Mouse (Mus musculus): ENCODE measurements around the gene Stk33. TPM values are rescaled to one million over a fixed set of nuclear protein-coding genes. Genes with fewer than 3 reads are reported as not detected.

The Stk33 gene
- 5.8 and 7.0 TPM in 2 replicates for polyA plus RNA-seq (2015; fragmentation: Nextera tagmentation; extraction: Ambion mirVana)

- no peaks in the 10 kb centered on the region for H3K36me3 ChIP-seq
- peak within 1 kb of the TSS; percentile 48 for H3K4me3 ChIP-seq
- peak; percentile 87 for ATAC-seq (replicated peaks)
- H3K9me3 ChIP-seq: no peaks in the 10 kb centered on the region
- peak within 1 kb of the TSS; percentile 60 for H3K9ac ChIP-seq (replicated peaks)
- H3K27ac ChIP-seq (replicated peaks): peak within 1 kb of the TSS; percentile 62
- under 1% methylated on average over 62 of the region's 62 CpGs for WGBS
- H3K27me3 ChIP-seq: no peaks in the 10 kb centered on the region; the same call in 1 of the 2 replicates
- peaks cover 18% of the 10 kb centered on the region for H3K4me1 ChIP-seq
- peak within 1 kb of the TSS; percentile 67 for H3K4me2 ChIP-seq (replicated peaks)
Measured at GRCm38 (mm10) chr7:109438781-109439591, at the start of gene Stk33. Gene Stk33, minus strand, starts transcription at chr7:109439081.

GRCm38 (mm10) chr7:109484221-109484620 lies 45.3 kb upstream of the Stk33 start:
- Histone ChIP-seq H3K9me3 (no peaks in the 10 kb centered on the region), H3K27ac (replicated peaks) (no peak overlapping the region), H3K4me1 (peaks cover 3% of the 10 kb centered on the region; the same call in 1 of the 2 replicates), H3K4me3 (no peak overlapping the region), H3K9ac (replicated peaks) (no peak overlapping the region), H3K4me2 (replicated peaks) (no peak overlapping the region), H3K36me3 (no peaks in the 10 kb centered on the region), H3K27me3 (no peaks in the 10 kb centered on the region)
- ATAC-seq (replicated peaks): no peak
- 70% methylated on average over 5 of the region's 5 CpGs for WGBS

- H3K9me3 ChIP-seq: no peaks in the 10 kb centered on the region
- H3K27ac ChIP-seq (replicated peaks): no peak overlapping the region
- no peaks in the 10 kb centered on the region for H3K36me3 ChIP-seq
- H3K9ac ChIP-seq (replicated peaks): no peak overlapping the region
- peaks cover 3% of the 10 kb centered on the region; the same call in 1 of the 2 replicates for H3K4me1 ChIP-seq
- no peaks in the 10 kb centered on the region for H3K27me3 ChIP-seq
- no peak for ATAC-seq (replicated peaks)
- H3K4me2 ChIP-seq (replicated peaks): no peak overlapping the region
- no peak overlapping the region for H3K4me3 ChIP-seq
- WGBS: 21% methylated on average over 7 of the region's 7 CpGs
Measured at GRCm38 (mm10) chr7:109480765-109481197, 41.9 kb upstream of the Stk33 start.

- Histone ChIP-seq H3K27ac (replicated peaks) (no peak overlapping the region), H3K36me3 (no peaks in the 10 kb centered on the region), H3K27me3 (no peaks in the 10 kb centered on the region), H3K4me2 (replicated peaks) (no peak overlapping the region), H3K4me1 (peaks cover 3% of the 10 kb centered on the region; the same call in 1 of the 2 replicates), H3K4me3 (no peak overlapping the region), H3K9me3 (no peaks in the 10 kb centered on the region), H3K9ac (replicated peaks) (no peak overlapping the region)
- no peak for ATAC-seq (replicated peaks)
- WGBS: 80% methylated on average over 3 of the region's 3 CpGs
Measured at GRCm38 (mm10) chr7:109477926-109478325, 39.0 kb upstream of the Stk33 start.

GRCm38 (mm10) chr7:109470700-109471099 lies 31.8 kb upstream of the Stk33 start:
- Histone ChIP-seq H3K4me2 (replicated peaks) (no peak overlapping the region), H3K36me3 (no peaks in the 10 kb centered on the region), H3K27me3 (no peaks in the 10 kb centered on the region), H3K9ac (replicated peaks) (no peak overlapping the region), H3K4me3 (no peak overlapping the region), H3K4me1 (no peaks in the 10 kb centered on the region), H3K27ac (replicated peaks) (no peak overlapping the region), H3K9me3 (no peaks in the 10 kb centered on the region)
- 74% methylated on average over 4 of the region's 4 CpGs for WGBS
- ATAC-seq (replicated peaks): no peak

GRCm38 (mm10) chr7:109468262-109468701 lies 29.4 kb upstream of the Stk33 start:
- no peak overlapping the region for H3K4me2 ChIP-seq (replicated peaks)
- no peak overlapping the region for H3K4me3 ChIP-seq
- H3K27ac ChIP-seq (replicated peaks): no peak overlapping the region
- H3K36me3 ChIP-seq: no peaks in the 10 kb centered on the region
- H3K4me1 ChIP-seq: no peaks in the 10 kb centered on the region
- no peaks in the 10 kb centered on the region for H3K9me3 ChIP-seq
- ATAC-seq (replicated peaks): no peak
- no peak overlapping the region for H3K9ac ChIP-seq (replicated peaks)
- H3K27me3 ChIP-seq: no peaks in the 10 kb centered on the region
- 43% methylated on average over 6 of the region's 6 CpGs for WGBS

GRCm38 (mm10) chr7:109467591-109467990 lies 28.7 kb upstream of the Stk33 start:
- H3K27ac ChIP-seq (replicated peaks): no peak overlapping the region
- 41% methylated on average over 2 of the region's 2 CpGs for WGBS
- no peaks in the 10 kb centered on the region for H3K9me3 ChIP-seq
- no peak overlapping the region for H3K9ac ChIP-seq (replicated peaks)
- no peak overlapping the region for H3K4me3 ChIP-seq
- no peaks in the 10 kb centered on the region for H3K27me3 ChIP-seq
- no peak for ATAC-seq (replicated peaks)
- H3K4me2 ChIP-seq (replicated peaks): no peak overlapping the region
- H3K4me1 ChIP-seq: no peaks in the 10 kb centered on the region
- no peaks in the 10 kb centered on the region for H3K36me3 ChIP-seq

- H3K4me3 ChIP-seq: no peak overlapping the region
- no peak overlapping the region for H3K9ac ChIP-seq (replicated peaks)
- no peak for ATAC-seq (replicated peaks)
- H3K9me3 ChIP-seq: no peaks in the 10 kb centered on the region
- no peak overlapping the region for H3K4me2 ChIP-seq (replicated peaks)
- H3K27ac ChIP-seq (replicated peaks): no peak overlapping the region
- no peaks in the 10 kb centered on the region for H3K27me3 ChIP-seq
- WGBS: 92% methylated on average over 8 of the region's 8 CpGs
- no peaks in the 10 kb centered on the region for H3K36me3 ChIP-seq
- H3K4me1 ChIP-seq: no peaks in the 10 kb centered on the region
Measured at GRCm38 (mm10) chr7:109460698-109461097, 21.8 kb upstream of the Stk33 start.

GRCm38 (mm10) chr7:109456563-109456962 lies 17.7 kb upstream of the Stk33 start:
- Histone ChIP-seq H3K36me3 (no peaks in the 10 kb centered on the region), H3K9ac (replicated peaks) (no peak overlapping the region), H3K4me3 (no peak overlapping the region), H3K27ac (replicated peaks) (no peak overlapping the region), H3K4me2 (replicated peaks) (no peak overlapping the region), H3K27me3 (no peaks in the 10 kb centered on the region), H3K9me3 (no peaks in the 10 kb centered on the region), H3K4me1 (no peaks in the 10 kb centered on the region)
- ATAC-seq (replicated peaks): no peak
- 71% methylated on average over 6 of the region's 6 CpGs for WGBS

GRCm38 (mm10) chr7:109455748-109456147 lies 16.9 kb upstream of the Stk33 start:
- WGBS: 66% methylated on average over 2 of the region's 2 CpGs
- H3K36me3 ChIP-seq: no peaks in the 10 kb centered on the region
- H3K4me3 ChIP-seq: no peak overlapping the region
- no peak overlapping the region for H3K4me2 ChIP-seq (replicated peaks)
- no peak overlapping the region for H3K9ac ChIP-seq (replicated peaks)
- H3K27ac ChIP-seq (replicated peaks): no peak overlapping the region
- no peaks in the 10 kb centered on the region for H3K27me3 ChIP-seq
- H3K4me1 ChIP-seq: no peaks in the 10 kb centered on the region
- ATAC-seq (replicated peaks): no peak
- H3K9me3 ChIP-seq: no peaks in the 10 kb centered on the region

- no peak overlapping the region for H3K9ac ChIP-seq (replicated peaks)
- no peak overlapping the region for H3K27ac ChIP-seq (replicated peaks)
- WGBS: 93% methylated on average over 9 of the region's 9 CpGs
- no peak for ATAC-seq (replicated peaks)
- no peak overlapping the region for H3K4me3 ChIP-seq
- H3K4me1 ChIP-seq: no peaks in the 10 kb centered on the region
- H3K4me2 ChIP-seq (replicated peaks): no peak overlapping the region
- H3K27me3 ChIP-seq: no peaks in the 10 kb centered on the region
- no peaks in the 10 kb centered on the region; the same call in 1 of the 2 replicates for H3K36me3 ChIP-seq
- no peaks in the 10 kb centered on the region for H3K9me3 ChIP-seq
Measured at GRCm38 (mm10) chr7:109454856-109455255, 16.0 kb upstream of the Stk33 start.

- H3K36me3 ChIP-seq: no peaks in the 10 kb centered on the region; the same call in 1 of the 2 replicates
- H3K4me3 ChIP-seq: no peak overlapping the region
- no peak overlapping the region for H3K9ac ChIP-seq (replicated peaks)
- H3K27me3 ChIP-seq: no peaks in the 10 kb centered on the region
- H3K4me1 ChIP-seq: no peaks in the 10 kb centered on the region
- ATAC-seq (replicated peaks): no peak
- H3K9me3 ChIP-seq: no peaks in the 10 kb centered on the region
- H3K4me2 ChIP-seq (replicated peaks): no peak overlapping the region
- H3K27ac ChIP-seq (replicated peaks): no peak overlapping the region
- 55% methylated on average over 2 of the region's 2 CpGs for WGBS
Measured at GRCm38 (mm10) chr7:109448060-109448459, 9.2 kb upstream of the Stk33 start.
